Mouse (Mus musculus): ENCODE measurements around the gene Lnx2. TPM values are rescaled to one million over a fixed set of nuclear protein-coding genes. Genes with fewer than 3 reads are reported as not detected.

The Lnx2 gene
- total and polyA plus RNA-seq, 2 experiments from 2014 or later: 5.6 to 10.0 TPM

DNA sequence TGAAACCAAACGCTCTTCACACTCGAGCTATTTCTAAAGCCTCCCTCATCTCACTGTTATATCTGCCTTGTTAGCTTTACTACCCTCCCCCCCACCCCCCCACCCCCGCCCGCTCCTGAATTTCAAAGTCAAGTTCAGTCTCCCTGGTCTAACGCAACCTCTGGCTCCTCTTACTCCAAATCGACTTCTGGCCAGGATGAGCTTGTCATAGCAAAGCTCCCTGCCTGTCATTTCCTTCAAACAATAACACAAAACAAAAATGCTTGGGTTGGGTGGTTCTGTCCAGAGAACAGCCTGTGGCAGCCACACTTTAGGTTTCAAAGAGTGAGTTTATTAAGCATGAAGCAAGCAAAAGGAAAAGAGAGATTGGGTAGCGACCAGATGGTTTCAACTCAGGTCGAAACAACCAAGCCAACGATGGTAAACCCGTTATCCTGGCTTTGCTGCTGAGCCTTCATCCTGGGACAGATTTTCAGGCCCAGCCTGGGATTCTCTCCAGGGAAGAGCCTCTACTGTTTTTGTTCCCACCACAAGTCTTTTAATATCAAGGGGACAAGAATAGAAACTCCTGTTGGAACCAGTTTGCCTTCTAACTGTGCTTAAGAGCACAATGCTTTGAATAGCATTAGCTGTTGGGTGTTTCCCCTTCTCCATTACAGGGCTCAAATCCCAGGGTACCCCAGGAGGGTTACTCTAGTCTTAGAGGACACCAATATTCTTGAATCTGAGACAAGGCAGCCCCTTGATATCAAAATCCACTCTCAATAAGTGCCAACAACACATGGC, 104.4 kb downstream of the Lnx2 start:
- no peak overlapping the region for H3K9ac ChIP-seq
- ATAC-seq (no peak), DNase-seq (no peak)
- H3K27ac ChIP-seq (ENCODE audit: low read depth, low read length): no peak overlapping the region
- no peak overlapping the region for H3K4me3 ChIP-seq (ENCODE audit: low read depth, low read length)
- WGBS: 58% methylated on average over 10 of the region's 10 CpGs
- H3K9me3 ChIP-seq (ENCODE audit: low read length): no peaks in the 10 kb centered on the region
- H3K36me3 ChIP-seq (ENCODE audit: insufficient read depth): no peaks in the 10 kb centered on the region
- TF ChIP-seq CTCF (IDR thresholded peaks at IDR 0.05; ENCODE audit: low read depth): no peak
- no peaks in the 10 kb centered on the region; the same call in 1 of the 2 replicates for H3K27me3 ChIP-seq (ENCODE audit: insufficient read depth, low read length)
- no peaks in the 10 kb centered on the region for H3K4me1 ChIP-seq (ENCODE audit: insufficient read depth)
- no peak overlapping the region for H3K4me2 ChIP-seq (ENCODE audit: low read depth)

DNA sequence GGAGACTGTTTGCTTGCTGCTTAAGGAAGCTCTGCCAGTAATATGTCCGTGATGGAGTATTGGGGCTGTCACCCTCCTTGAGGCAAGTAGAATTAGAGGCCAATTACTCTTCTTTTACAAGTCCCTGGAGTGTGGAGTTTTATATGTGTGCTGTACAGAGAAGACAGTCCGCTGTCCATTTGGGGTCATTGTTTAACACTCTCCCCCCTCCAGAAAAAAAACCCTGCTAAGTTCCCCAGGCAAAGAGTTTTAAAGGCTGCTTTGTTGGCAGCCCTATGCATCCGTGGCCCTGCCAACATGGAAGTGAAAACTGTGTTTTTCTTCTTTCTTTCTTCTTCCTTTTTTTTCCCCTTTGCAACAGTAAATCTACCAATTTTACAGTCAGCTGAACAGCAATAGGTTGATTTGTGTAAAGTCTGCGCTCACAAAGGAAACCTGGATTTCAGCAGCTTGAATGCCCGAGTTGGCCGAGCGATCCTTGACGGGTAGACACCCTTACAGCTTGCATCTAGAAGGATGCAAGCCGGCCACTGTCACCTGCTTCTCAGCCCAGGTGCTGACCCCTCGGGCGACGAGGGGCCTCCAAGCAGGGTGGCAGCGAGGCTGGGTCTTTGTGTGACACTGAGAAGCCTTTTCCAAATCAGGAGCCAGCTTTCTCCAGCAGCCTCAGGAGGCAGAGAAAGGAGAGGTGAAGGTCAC, 107.5 kb downstream of the Lnx2 start:
- ATAC-seq (no peak), DNase-seq (no peak)
- Histone ChIP-seq H3K9me3 (ENCODE audit: low read length) (no peaks in the 10 kb centered on the region), H3K4me3 (ENCODE audit: low read depth, low read length) (no peak overlapping the region), H3K4me2 (ENCODE audit: low read depth) (no peak overlapping the region), H3K36me3 (ENCODE audit: insufficient read depth) (no peaks in the 10 kb centered on the region), H3K9ac (no peak overlapping the region), H3K27ac (ENCODE audit: low read depth, low read length) (no peak overlapping the region), H3K4me1 (ENCODE audit: insufficient read depth) (no peaks in the 10 kb centered on the region), H3K27me3 (ENCODE audit: insufficient read depth, low read length) (no peaks in the 10 kb centered on the region)
- no peak for TF ChIP-seq CTCF (IDR thresholded peaks at IDR 0.05; ENCODE audit: low read depth)
- 12% methylated on average over 13 of the region's 13 CpGs for WGBS

Other genes with a start within 250 kb of the Lnx2 start
- gene Rpl21, start 243.7 kb downstream of the Lnx2 start, total RNA-seq (2014; rRNA removed): 330 and 390 TPM in 2 replicates
- gene Rpl21, start 243.7 kb downstream of the Lnx2 start, polyA plus RNA-seq (2015; fragmentation: Nextera tagmentation; extraction: Ambion mirVana): 375 and 447 TPM in 2 replicates
- gene Rasl11a, start 231.5 kb downstream of the Lnx2 start, total RNA-seq (2014; rRNA removed): 17.8 and 19.6 TPM in 2 replicates
- 22.8 and 24.7 TPM in 2 replicates for gene Rasl11a, start 231.5 kb downstream of the Lnx2 start, polyA plus RNA-seq (2015; fragmentation: Nextera tagmentation; extraction: Ambion mirVana)
- gene Gtf3a, start 127.9 kb downstream of the Lnx2 start, total RNA-seq (2014; rRNA removed): 67.6 and 101 TPM in 2 replicates
- 123 and 138 TPM in 2 replicates for gene Gtf3a, start 127.9 kb downstream of the Lnx2 start, polyA plus RNA-seq (2015; fragmentation: Nextera tagmentation; extraction: Ambion mirVana)
- 17.1 and 22.6 TPM in 2 replicates for gene Mtif3, start 112.8 kb downstream of the Lnx2 start, total RNA-seq (2014; rRNA removed)
- 17.6 and 18.6 TPM in 2 replicates for gene Mtif3, start 112.8 kb downstream of the Lnx2 start, polyA plus RNA-seq (2015; fragmentation: Nextera tagmentation; extraction: Ambion mirVana)
- gene Polr1d, start 464 bp upstream of the Lnx2 start, total RNA-seq (2014; rRNA removed): 92.1 and 126 TPM in 2 replicates
- 114 and 141 TPM in 2 replicates for gene Polr1d, start 464 bp upstream of the Lnx2 start, polyA plus RNA-seq (2015; fragmentation: Nextera tagmentation; extraction: Ambion mirVana)
- 1.2 and 3.2 TPM in 2 replicates for gene Gsx1, start 112.1 kb upstream of the Lnx2 start, total RNA-seq (2014; rRNA removed)
- gene Gsx1, start 112.1 kb upstream of the Lnx2 start, polyA plus RNA-seq (2015; fragmentation: Nextera tagmentation; extraction: Ambion mirVana): 1.2 and 1.4 TPM in 2 replicates
- not detected in 2 replicates for gene Pdx1, start 193.4 kb upstream of the Lnx2 start, total RNA-seq (2014; rRNA removed)
- gene Pdx1, start 193.4 kb upstream of the Lnx2 start, polyA plus RNA-seq (2015; fragmentation: Nextera tagmentation; extraction: Ambion mirVana): not detected in 2 replicates
- gene Cdx2, start 230.7 kb upstream of the Lnx2 start, total RNA-seq (2014; rRNA removed): not detected in 2 replicates
- gene Cdx2, start 230.7 kb upstream of the Lnx2 start, polyA plus RNA-seq (2015; fragmentation: Nextera tagmentation; extraction: Ambion mirVana): not detected in 2 replicates
- gene Urad, start 245.9 kb upstream of the Lnx2 start, total RNA-seq (2014; rRNA removed): not detected in 2 replicates
- not detected in 2 replicates for gene Urad, start 245.9 kb upstream of the Lnx2 start, polyA plus RNA-seq (2015; fragmentation: Nextera tagmentation; extraction: Ambion mirVana)